Mouse (Mus musculus): ENCODE results near the gene Hcrtr1.

Gene Hcrtr1

GRCm38 (mm10) chr4:130120752-130121151 is 18.4 kb downstream of the Hcrtr1 start:
- DNase-seq (ENCODE audit: low spot score): no peak

DNA sequence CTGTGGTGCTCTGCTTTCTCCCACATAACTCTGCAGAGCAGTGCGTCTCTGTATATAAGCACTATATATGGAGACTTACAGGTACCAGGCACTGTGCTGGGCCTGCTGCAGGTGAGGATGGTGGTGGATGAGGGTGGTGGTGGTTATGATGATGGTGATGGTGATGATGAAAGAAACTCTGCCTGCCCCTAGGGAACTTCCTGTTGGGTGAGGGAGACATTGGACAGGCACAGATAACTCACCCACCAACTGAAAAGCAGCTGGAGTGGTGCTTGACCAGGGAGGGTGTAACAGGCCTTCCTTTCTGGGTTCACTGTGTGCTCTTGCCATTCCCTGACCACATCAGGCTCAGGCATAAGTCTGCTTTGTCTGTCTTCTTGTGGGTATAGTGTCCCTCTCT is 26.4 kb downstream of the Hcrtr1 start:
- DNase-seq (ENCODE audit: low spot score): no peak

- peak; percentile 46 for DNase-seq (ENCODE audit: low spot score)
Observed at GRCm38 (mm10) chr4:130112299-130112698, 26.9 kb downstream of the Hcrtr1 start.

DNA sequence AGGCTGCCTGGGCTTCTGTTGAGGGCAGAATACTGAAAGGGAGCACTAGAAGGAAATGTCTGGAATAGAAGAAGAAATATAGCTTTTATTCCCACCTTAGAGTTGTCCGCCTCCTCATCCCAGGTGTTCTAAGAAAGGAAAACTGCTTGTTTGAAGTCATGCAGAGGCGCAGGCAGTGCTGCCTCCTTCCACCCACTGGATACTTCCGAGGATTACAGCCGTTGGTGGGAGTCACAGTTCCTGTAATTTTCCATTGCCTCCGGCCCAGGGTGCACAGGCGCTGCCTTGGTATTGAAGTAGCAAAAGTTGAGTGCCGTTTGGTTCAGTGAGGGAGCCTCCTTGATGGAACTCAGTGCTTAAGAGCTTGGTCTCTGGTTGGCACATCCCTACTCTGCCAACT is 29.1 kb downstream of the Hcrtr1 start:
- no peak for DNase-seq (ENCODE audit: low spot score)

GRCm38 (mm10) chr4:130109666-130110065 is 29.5 kb downstream of the Hcrtr1 start:
- no peak for DNase-seq (ENCODE audit: low spot score)

- DNase-seq (ENCODE audit: low spot score): no peak
Observed at GRCm38 (mm10) chr4:130108929-130109328, 30.2 kb downstream of the Hcrtr1 start.

- DNase-seq (ENCODE audit: low spot score): peak; percentile 99
Observed at GRCm38 (mm10) chr4:130107444-130108131, 31.6 kb downstream of the Hcrtr1 start.

GRCm38 (mm10) chr4:130107065-130107443 is 32.1 kb downstream of the Hcrtr1 start:
- no peak for DNase-seq (ENCODE audit: low spot score)

GRCm38 (mm10) chr4:130104584-130104983 is 34.6 kb downstream of the Hcrtr1 start:
- no peak for DNase-seq (ENCODE audit: low spot score)

DNA sequence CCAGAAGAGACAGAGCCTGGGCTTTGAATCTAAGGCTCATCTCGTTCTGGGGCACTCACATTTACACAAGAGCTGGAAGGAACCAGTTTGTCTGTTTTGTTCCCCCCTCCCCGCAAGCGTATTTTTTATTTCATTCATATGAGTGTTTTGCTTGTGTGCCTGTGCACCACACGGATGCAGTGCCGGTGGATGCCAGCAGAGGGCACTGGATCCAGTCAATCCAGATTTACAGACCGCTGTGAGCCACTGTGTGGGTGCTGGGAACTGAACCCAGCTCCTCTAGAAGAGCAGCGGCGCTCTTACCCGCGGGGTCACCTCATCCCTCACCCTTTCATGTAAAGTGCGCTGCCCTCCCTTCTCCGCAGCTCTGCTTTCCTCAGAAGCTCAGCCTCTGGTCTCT is 35.5 kb downstream of the Hcrtr1 start:
- DNase-seq (ENCODE audit: low spot score): no peak

DNA sequence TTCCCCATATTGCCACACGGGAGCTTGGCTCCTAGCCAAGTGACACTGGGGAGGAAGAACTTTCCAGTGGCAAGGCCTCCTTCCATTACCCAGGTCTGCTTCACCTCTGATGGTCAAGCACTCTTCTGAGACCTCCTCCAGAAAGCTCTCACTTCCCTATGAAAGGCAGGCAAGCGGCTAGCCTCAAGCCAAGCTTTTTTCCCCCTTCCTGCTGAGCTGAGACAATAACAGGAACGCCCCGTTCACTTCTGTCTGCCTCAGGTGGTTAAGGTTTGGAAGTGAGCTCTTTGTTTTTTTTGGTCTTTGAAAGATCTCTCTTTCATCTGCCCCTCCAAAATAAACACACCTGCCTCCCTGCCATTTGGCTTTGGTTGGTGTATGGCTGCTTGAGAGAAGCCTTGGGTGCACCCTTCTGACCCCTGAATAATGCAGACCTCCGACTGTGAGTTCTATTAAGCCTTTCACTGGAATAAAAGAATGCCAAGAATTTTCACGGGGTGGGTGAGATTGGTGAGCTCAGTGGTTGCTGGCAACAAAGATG is 37.0 kb downstream of the Hcrtr1 start, which contains the start of gene Pef1:
Gene Pef1 (plus strand): TSS at position 448 of the 541 bp plus-strand sequence.
- no peak for DNase-seq (ENCODE audit: low spot score)

DNA sequence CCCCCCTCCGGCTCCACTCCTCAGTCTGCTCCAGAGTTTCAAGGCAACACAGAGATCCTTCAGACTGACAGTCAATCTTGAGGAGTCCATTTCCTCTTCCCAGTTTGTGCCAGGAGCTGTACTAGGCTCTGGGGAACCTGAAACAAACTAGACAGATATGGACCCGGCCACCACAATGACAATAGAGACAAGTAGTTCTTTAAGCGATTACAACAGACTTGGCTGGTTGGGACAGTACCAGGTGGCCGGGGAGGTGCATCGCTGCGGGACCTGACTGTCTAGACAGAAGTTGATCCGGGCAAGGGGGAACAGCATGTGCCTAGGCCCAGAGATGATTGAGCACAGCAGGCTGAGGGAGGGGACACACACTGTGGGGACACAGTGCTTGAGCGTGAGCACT is 38.0 kb downstream of the Hcrtr1 start:
- DNase-seq (ENCODE audit: low spot score): no peak

- DNase-seq (ENCODE audit: low spot score): no peak
Observed at GRCm38 (mm10) chr4:130095137-130095536, 44.0 kb downstream of the Hcrtr1 start.

GRCm38 (mm10) chr4:130087293-130087692 is 51.9 kb downstream of the Hcrtr1 start:
- peak; percentile 90 for DNase-seq (ENCODE audit: low spot score)

DNA sequence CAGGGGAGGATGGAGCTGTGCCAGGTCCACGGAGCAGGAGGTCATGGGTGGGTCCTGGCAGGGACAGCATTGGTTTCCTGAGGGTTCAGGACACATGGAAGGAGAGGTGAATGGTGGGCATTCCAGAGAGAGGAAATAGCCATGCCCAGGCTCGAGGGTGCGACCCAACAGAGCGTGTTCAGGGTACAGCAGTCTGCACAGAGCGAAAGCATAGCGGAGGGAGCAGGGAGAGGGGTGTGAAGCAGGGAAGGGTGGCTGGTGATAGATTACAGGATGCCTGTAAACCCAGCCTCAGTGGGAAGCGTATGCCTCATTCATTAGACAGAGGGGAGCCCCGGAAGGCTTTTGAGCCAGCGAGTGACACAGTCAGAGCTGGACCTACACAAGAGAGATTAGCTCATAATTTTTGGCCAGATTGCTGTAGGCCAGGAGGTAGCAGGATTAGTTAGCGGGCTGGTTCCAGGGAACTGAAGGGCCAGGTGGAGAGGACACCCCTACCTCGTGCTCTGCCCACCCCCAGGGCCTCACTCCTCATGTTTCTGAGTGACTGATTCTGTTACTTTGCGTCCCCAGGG is 53.8 kb downstream of the Hcrtr1 start:
- DNase-seq (ENCODE audit: low spot score): no peak

DNA sequence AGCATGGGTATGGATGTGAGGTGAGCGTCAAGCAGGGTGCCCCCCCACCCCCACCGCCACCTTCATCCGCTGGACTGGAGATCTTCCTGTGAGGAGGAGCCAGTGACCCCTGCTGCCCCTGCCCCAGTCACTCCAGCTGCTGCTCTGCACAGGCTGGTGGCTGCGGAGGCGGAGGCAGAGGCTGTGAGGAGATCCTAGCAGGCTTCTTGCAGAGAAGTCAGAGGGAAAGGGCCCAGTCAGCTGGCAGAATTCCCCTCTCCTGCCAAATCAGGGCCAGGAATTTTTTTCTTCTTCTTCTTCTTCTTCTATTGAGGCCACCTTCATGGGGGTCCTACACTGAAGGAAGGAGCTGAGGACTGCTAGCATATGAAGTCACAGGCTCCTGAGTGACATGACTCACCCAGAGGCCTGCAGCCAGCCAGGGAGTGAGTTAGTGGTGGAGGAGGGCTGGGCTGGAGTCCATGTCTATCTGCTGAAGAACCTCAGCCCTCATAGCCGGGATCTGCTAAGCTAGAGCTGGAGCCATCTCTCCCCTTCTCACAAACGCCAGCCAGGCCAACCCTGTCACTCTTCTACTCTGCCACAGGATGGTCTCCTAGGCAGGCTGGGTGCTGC is 54.7 kb downstream of the Hcrtr1 start:
- DNase-seq (ENCODE audit: low spot score): no peak

- DNase-seq (ENCODE audit: low spot score): no peak
Observed at GRCm38 (mm10) chr4:130082211-130082610, 56.9 kb downstream of the Hcrtr1 start.

DNA sequence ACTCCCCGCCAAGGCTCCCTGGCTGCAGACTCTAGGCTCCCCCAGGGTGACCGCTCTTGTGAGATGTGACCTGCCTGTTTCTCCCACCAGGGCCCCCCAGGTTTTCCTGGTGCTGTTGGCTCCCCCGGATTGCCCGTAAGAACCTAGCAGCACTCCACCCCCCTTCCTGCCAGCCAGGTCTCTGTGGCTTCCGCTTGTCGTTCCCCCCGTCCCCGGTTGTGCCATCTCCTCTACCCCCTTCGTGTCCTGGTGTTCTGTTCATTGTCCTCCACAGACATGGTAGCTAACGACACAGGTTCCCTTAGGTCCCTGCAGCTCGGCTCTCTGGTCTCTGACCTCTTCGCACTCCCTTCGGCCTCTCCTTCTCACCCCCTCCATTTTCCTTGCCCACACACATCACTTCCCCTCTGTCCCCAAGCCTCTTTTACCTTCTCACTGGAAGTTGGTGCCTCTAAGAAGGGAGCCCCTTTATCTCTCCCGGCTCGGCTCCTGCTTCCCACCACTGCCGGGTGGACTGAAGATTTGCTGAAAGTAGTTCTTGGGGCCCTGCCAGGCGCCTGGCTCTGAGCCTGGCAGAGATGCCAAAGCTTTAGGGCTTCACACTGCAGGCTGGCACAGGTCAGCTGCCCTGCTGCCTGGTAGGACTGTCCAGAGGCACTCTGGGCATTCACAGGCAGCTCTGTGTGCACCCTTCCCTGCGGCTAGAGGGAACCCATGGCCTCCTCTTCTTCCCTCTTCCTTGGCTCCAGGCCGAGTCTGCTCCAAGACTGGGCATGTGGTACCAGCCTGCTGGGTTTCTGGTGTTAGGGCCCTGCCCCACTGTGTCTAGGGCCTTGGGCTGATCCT is 57.6 kb downstream of the Hcrtr1 start:
- peak; percentile 73 for DNase-seq (ENCODE audit: low spot score)

Measured in ovary, postnatal 36 days (tissue).